Mouse (Mus musculus) liver, adult (tissue): Measurements from ENCODE around the gene Nup210.

Experiments used
- GATA4 ChIP-seq: IDR thresholded peaks from 2 replicates; pipeline ENCODE4 v1.6.1; 2014; ENCODE audit warnings: mild to moderate bottlenecking, low read length; ENCODE audit not compliant: insufficient replicate concordance

Nup210 gene

GRCm38 (mm10) chr6:91115863-91116243 lies 776 bp downstream of the Nup210 start:
- TF ChIP-seq GATA4 = no peak

GRCm38 (mm10) chr6:91115158-91115557 lies 1.5 kb downstream of the Nup210 start:
- no peak for TF ChIP-seq GATA4

- no peak for TF ChIP-seq GATA4
Measured at GRCm38 (mm10) chr6:91114716-91115115, 1.9 kb downstream of the Nup210 start.

GRCm38 (mm10) chr6:91111954-91112252 lies 4.7 kb downstream of the Nup210 start:
- TF ChIP-seq GATA4 = no peak

- TF ChIP-seq GATA4 = no peak
Measured at GRCm38 (mm10) chr6:91111141-91111953, 5.3 kb downstream of the Nup210 start.

- no peak for TF ChIP-seq GATA4
Measured at GRCm38 (mm10) chr6:91110323-91111020, 6.2 kb downstream of the Nup210 start.

- no peak for TF ChIP-seq GATA4
Measured at GRCm38 (mm10) chr6:91109489-91109888, 7.1 kb downstream of the Nup210 start.

GRCm38 (mm10) chr6:91108917-91109450 lies 7.6 kb downstream of the Nup210 start:
- no peak for TF ChIP-seq GATA4

GRCm38 (mm10) chr6:91108301-91108916 lies 8.2 kb downstream of the Nup210 start:
- no peak for TF ChIP-seq GATA4

GRCm38 (mm10) chr6:91105400-91106129 lies 11.1 kb downstream of the Nup210 start:
- no peak for TF ChIP-seq GATA4

- TF ChIP-seq GATA4 = no peak
Measured at GRCm38 (mm10) chr6:91104765-91105399, 11.7 kb downstream of the Nup210 start.

GRCm38 (mm10) chr6:91100621-91101020 lies 16.0 kb downstream of the Nup210 start:
- no peak for TF ChIP-seq GATA4

GRCm38 (mm10) chr6:91097879-91098278 lies 18.8 kb downstream of the Nup210 start:
- no peak for TF ChIP-seq GATA4

- no peak for TF ChIP-seq GATA4
Measured at GRCm38 (mm10) chr6:91095072-91095601, 21.5 kb downstream of the Nup210 start.
